Comparison of ENCODE assay signal across 14 mouse cellular contexts in genomic region chr17:79347920-79348589, GRCm38 (mm10). TPM values are rescaled to one million over a fixed set of nuclear protein-coding genes. Genes with fewer than 3 reads are reported as not detected.
DNase-seq lines count a peak whose midpoint lies in the region; ATAC-seq and TF ChIP-seq lines count a peak whose summit lies in the region.
"Had no signal": no experiment of that assay in that cellular context is flagged by ENCODE, and none has a peak within 500 bp of the region (broad histone marks: within the 10 kb centered on the region; RNA-seq: fewer than 3 reads in every experiment).

No protein-coding gene starts in this region.

- H3K27me3 ChIP-seq in heart, adult 2 months (ENCODE audit: control insufficient read depth, insufficient read depth, low read length), result no peaks in the 10 kb centered on the region
- H3K27me3 ChIP-seq in liver, embryonic 15.5 days, result no peaks in the 10 kb centered on the region
- H3K27me3 ChIP-seq in hindbrain, embryonic 12.5 days, result 0 out of 2 replicates have a peak, but pooled peaks cover 3% of the 10 kb centered on the region
- H3K27me3 ChIP-seq in midbrain, embryonic 16.5 days (ENCODE audit: control insufficient read depth, insufficient read depth, low read depth, low read length), result no peaks in the 10 kb centered on the region
- H3K27me3 ChIP-seq: CH12.LX; embryonic facial prominence, embryonic 12.5 days; hindbrain, embryonic 13.5 days; midbrain, embryonic 15.5 days; stomach, embryonic 15.5 days had no signal

- peaks cover 30% of the 10 kb centered on the region for H3K4me1 ChIP-seq in heart, adult 2 months (ENCODE audit: control insufficient read depth, insufficient read depth, low read length)
- peaks cover 98% of the 10 kb centered on the region for H3K4me1 ChIP-seq in liver, embryonic 15.5 days (replicated peaks)
- peaks cover 5% of the 10 kb centered on the region for H3K4me1 ChIP-seq in hindbrain, embryonic 12.5 days
- H3K4me1 ChIP-seq in midbrain, embryonic 16.5 days (ENCODE audit: control insufficient read depth, insufficient read depth, low read length), result peaks cover 24% of the 10 kb centered on the region
- H3K4me1 ChIP-seq: stomach, embryonic 15.5 days had no signal

- peak overlapping the region; percentile 1 for H3K27ac ChIP-seq in heart, adult 2 months
- H3K27ac ChIP-seq in liver, embryonic 15.5 days (replicated peaks), result peak overlapping the region; percentile 67
- H3K27ac ChIP-seq in hindbrain, embryonic 12.5 days, result no peak overlapping the region
- H3K27ac ChIP-seq in midbrain, embryonic 16.5 days (ENCODE audit: low read length), result no peak overlapping the region
- H3K27ac ChIP-seq: embryonic facial prominence, embryonic 12.5 days; hindbrain, embryonic 13.5 days; midbrain, embryonic 15.5 days; stomach, embryonic 15.5 days had no signal

- TF ChIP-seq EP300 in heart, adult 2 months (IDR thresholded peaks at IDR 0.05; ENCODE audit: insufficient read depth, low read depth, low read length), result no peak

- H3K4me3 ChIP-seq in heart, adult 2 months, result no peak overlapping the region
- peak overlapping the region; percentile 5; the same call in 1 of the 2 replicates for H3K4me3 ChIP-seq in liver, embryonic 15.5 days (replicated peaks)
- H3K4me3 ChIP-seq in hindbrain, embryonic 12.5 days, result no peak overlapping the region
- H3K4me3 ChIP-seq in midbrain, embryonic 16.5 days (ENCODE audit: low read depth, low read length), result no peak overlapping the region
- H3K4me3 ChIP-seq: embryonic facial prominence, embryonic 12.5 days; hindbrain, embryonic 13.5 days; limb, embryonic 13.5 days; midbrain, embryonic 15.5 days; stomach, embryonic 15.5 days had no signal

- no peak for TF ChIP-seq CTCF in heart, adult 2 months (IDR thresholded peaks at IDR 0.05)

- DNase-seq in heart, adult 2 months, result no peak
- DNase-seq in heart, postnatal 25 days (ENCODE audit: low spot score), result no peak
- peak; percentile 13 for DNase-seq in thymus, postnatal 25 days
- DNase-seq in thymus, postnatal 14 days, result no peak
- DNase-seq in right cerebral cortex, adult 2 months (ENCODE audit: low spot score in 2 of 2), result no peak

- peaks cover 67% of the 10 kb centered on the region for H3K36me3 ChIP-seq in heart, adult 2 months (ENCODE audit: control insufficient read depth, insufficient read depth, low read length)
- peaks cover 84% of the 10 kb centered on the region for H3K36me3 ChIP-seq in liver, embryonic 15.5 days (replicated peaks)
- H3K36me3 ChIP-seq in hindbrain, embryonic 12.5 days, result no peaks in the 10 kb centered on the region; the same call in 1 of the 2 replicates
- H3K36me3 ChIP-seq in midbrain, embryonic 16.5 days (ENCODE audit: control insufficient read depth, insufficient read depth, low read length), result peaks cover 2% of the 10 kb centered on the region; the same call in 1 of the 2 replicates
- H3K36me3 ChIP-seq: midbrain, embryonic 15.5 days; stomach, embryonic 15.5 days had no signal

- intact Hi-C loops in heart, adult 2 months (cut with DNase I), result no loop called here
- intact Hi-C loops in heart, postnatal 25 days (cut with DNase I), result no loop called here

- peak overlapping the region; percentile 40 for H3K4me2 ChIP-seq in liver, embryonic 15.5 days
- H3K4me2 ChIP-seq in hindbrain, embryonic 12.5 days (replicated peaks), result no peak overlapping the region
- H3K4me2 ChIP-seq in midbrain, embryonic 16.5 days (ENCODE audit: low read length), result no peak overlapping the region
- H3K4me2 ChIP-seq: embryonic facial prominence, embryonic 12.5 days; hindbrain, embryonic 13.5 days; limb, embryonic 13.5 days; midbrain, embryonic 15.5 days; stomach, embryonic 15.5 days had no signal

- WGBS in heart, adult 2 months, result 34% methylated on average over 7 of the region's 7 CpGs
- WGBS in liver, embryonic 15.5 days (ENCODE audit: insufficient replicate concordance), result 36% methylated on average over 7 of the region's 7 CpGs
- WGBS in hindbrain, embryonic 12.5 days, result 86% methylated on average over 7 of the region's 7 CpGs
- WGBS in midbrain, embryonic 16.5 days, result 89% methylated on average over 7 of the region's 7 CpGs

- no peaks in the 10 kb centered on the region for H3K9me3 ChIP-seq in liver, embryonic 15.5 days (replicated peaks)
- H3K9me3 ChIP-seq in hindbrain, embryonic 12.5 days (replicated peaks), result no peaks in the 10 kb centered on the region
- no peaks in the 10 kb centered on the region for H3K9me3 ChIP-seq in midbrain, embryonic 16.5 days (replicated peaks; ENCODE audit: control insufficient read depth, low read length, poor library complexity, severe bottlenecking)
- H3K9me3 ChIP-seq: embryonic facial prominence, embryonic 12.5 days; hindbrain, embryonic 13.5 days; limb, embryonic 13.5 days; midbrain, embryonic 15.5 days; stomach, embryonic 15.5 days had no signal

- TF ChIP-seq POLR2A in heart, adult 2 months (IDR thresholded peaks at IDR 0.05; ENCODE audit: insufficient read depth, low read depth, low read length), result no peak

- no peaks in the 10 kb centered on the region; the same call in none of the 2 replicates for H3K79me2 ChIP-seq in heart, adult 2 months (replicated peaks; ENCODE audit: control insufficient read depth, insufficient read depth, low read length)

- no peak for ATAC-seq in liver, embryonic 15.5 days (ENCODE audit: insufficient read depth)
- ATAC-seq in hindbrain, embryonic 12.5 days (ENCODE audit: low FRiP score), result no peak
- no peak for ATAC-seq in midbrain, embryonic 16.5 days
- ATAC-seq: midbrain, embryonic 15.5 days had no signal

- H3K9ac ChIP-seq in heart, adult 2 months (ENCODE audit: low read depth, low read length), result no peak overlapping the region
- 0 out of 2 replicates have a peak overlapping the region, but pooled peaks have one; percentile 8 for H3K9ac ChIP-seq in liver, embryonic 15.5 days
- H3K9ac ChIP-seq in hindbrain, embryonic 12.5 days, result no peak overlapping the region
- no peak overlapping the region for H3K9ac ChIP-seq in midbrain, embryonic 16.5 days (ENCODE audit: low read depth, low read length)
- H3K9ac ChIP-seq: embryonic facial prominence, embryonic 12.5 days; hindbrain, embryonic 13.5 days; limb, embryonic 13.5 days; midbrain, embryonic 15.5 days; stomach, embryonic 15.5 days had no signal

RNA-seq across cellular contexts. Expression of gene Cdc42ep3, which starts 6.8 kb away (rescaled TPM):
- 10 to 100 TPM; 30.1 to 35.0 TPM for total RNA-seq in heart, adult 2 months (2021)
- 16.7 and 25.9 TPM in 2 replicates for polyA plus RNA-seq in heart, adult 2 months (2012; rRNA removed)
- 10 to 100 TPM; 33.0 to 39.4 TPM for total RNA-seq in heart, postnatal 25 days (2021)
- polyA plus RNA-seq in liver, embryonic 15.5 days (2015; fragmentation: Nextera tagmentation; extraction: Ambion mirVana), result 60.0 and 62.2 TPM in 2 replicates
- 49.1 and 54.6 TPM in 2 replicates for polyA plus RNA-seq in hindbrain, embryonic 12.5 days (2016; fragmentation: Nextera tagmentation; extraction: Ambion mirVana)
- polyA plus RNA-seq in midbrain, embryonic 16.5 days (2015; fragmentation: Nextera tagmentation; extraction: Ambion mirVana), result 49.4 and 49.7 TPM in 2 replicates

Comparison
In these comparisons a context has a peak if more than half of its experiments do, and no peak if none do; other contexts are left out.
1. H3K27ac ChIP-seq: peak in heart, adult 2 months (single experiment) and liver, embryonic 15.5 days (single experiment); none in hindbrain, embryonic 12.5 days (single experiment) and midbrain, embryonic 16.5 days (single experiment).